Mouse (Mus musculus) central nervous system, embryonic 14 days (tissue): ENCODE data around the gene Casc3. TPM values are rescaled to one million over a fixed set of nuclear protein-coding genes. Genes with fewer than 3 reads are reported as not detected.

ENCODE experiments used
- polyA plus RNA-seq: library from polyadenylated mRNA; depleted of rRNA; stranded (reverse); fragments of >200 nt; gene quantifications from 2 replicates; pipeline ENCODE4 v1.2.3, GENCODE M21; 2012; rRNA removed

Gene Casc3
- 74.2 and 75.0 TPM in 2 replicates for polyA plus RNA-seq

GRCm38 (mm10) chr11:98804605-98805004 is at the start of gene Casc3:
Gene Casc3, plus strand, starts transcription at chr11:98804905.

GRCm38 (mm10) chr11:98774582-98775347 is 29.9 kb upstream of the Casc3 start, which contains the start of gene Nr1d1:
Gene Nr1d1, minus strand, starts transcription at chr11:98775333.

GRCm38 (mm10) chr11:98795015-98795713 is 9.5 kb upstream of the Casc3 start, which contains the start of gene Msl1:
Gene Msl1, plus strand, starts transcription at chr11:98795516.

GRCm38 (mm10) chr11:98836651-98837141 is 32.0 kb downstream of the Casc3 start, which contains the start of gene Rapgefl1:
Gene Rapgefl1, plus strand, starts transcription at chr11:98836785.

GRCm38 (mm10) chr11:98863028-98863750 is 58.5 kb downstream of the Casc3 start, which contains the start of gene Wipf2:
Gene Wipf2, plus strand, starts transcription at chr11:98863638.

Other genes starting within 250 kb of the Casc3 start
- 86.2 and 88.2 TPM in 2 replicates for gene Ormdl3, start 217.5 kb upstream of the Casc3 start, polyA plus RNA-seq
- not detected in 2 replicates for gene Lrrc3c, start 206.6 kb upstream of the Casc3 start, polyA plus RNA-seq
- 0.29 and 0.43 TPM in 2 replicates for gene Gm12355, start 179.2 kb upstream of the Casc3 start, polyA plus RNA-seq
- gene Gsdma3, start 178.5 kb upstream of the Casc3 start, polyA plus RNA-seq, result not detected in 2 replicates
- 0.04 TPM in 1 of 2 replicates, not detected in the other for gene Gsdma2, start 158.1 kb upstream of the Casc3 start, polyA plus RNA-seq
- not detected in 2 replicates for gene Gsdma, start 140.6 kb upstream of the Casc3 start, polyA plus RNA-seq
- gene Psmd3, start 122.4 kb upstream of the Casc3 start, polyA plus RNA-seq, result 191 and 196 TPM in 2 replicates
- gene Csf3, start 103.6 kb upstream of the Casc3 start, polyA plus RNA-seq, result 0.08 TPM in 1 of 2 replicates, not detected in the other
- gene Med24, start 75.5 kb upstream of the Casc3 start, polyA plus RNA-seq, result 140 and 153 TPM in 2 replicates
- gene Thra, start 64.3 kb upstream of the Casc3 start, polyA plus RNA-seq, result 555 and 616 TPM in 2 replicates
- 2.9 and 3.1 TPM in 2 replicates for gene Nr1d1, start 29.6 kb upstream of the Casc3 start, polyA plus RNA-seq
- gene Msl1, start 9.4 kb upstream of the Casc3 start, polyA plus RNA-seq, result 108 and 118 TPM in 2 replicates
- 19.3 and 26.6 TPM in 2 replicates for gene Rapgefl1, start 31.9 kb downstream of the Casc3 start, polyA plus RNA-seq
- gene Wipf2, start 58.7 kb downstream of the Casc3 start, polyA plus RNA-seq, result 11.4 and 11.6 TPM in 2 replicates
- gene Cdc6, start 102.9 kb downstream of the Casc3 start, polyA plus RNA-seq, result 7.7 and 8.2 TPM in 2 replicates
- gene Rara, start 122.9 kb downstream of the Casc3 start, polyA plus RNA-seq, result 10.6 and 16.7 TPM in 2 replicates
- 1.5 and 2.3 TPM in 2 replicates for gene Gjd3, start 178.1 kb downstream of the Casc3 start, polyA plus RNA-seq
- gene Top2a, start 219.3 kb downstream of the Casc3 start, polyA plus RNA-seq, result 78.7 and 104 TPM in 2 replicates
- gene Igfbp4, start 236.3 kb downstream of the Casc3 start, polyA plus RNA-seq, result 178 and 324 TPM in 2 replicates